Mouse (Mus musculus): Measurements from ENCODE around the gene Pla2g4e.

DNA sequence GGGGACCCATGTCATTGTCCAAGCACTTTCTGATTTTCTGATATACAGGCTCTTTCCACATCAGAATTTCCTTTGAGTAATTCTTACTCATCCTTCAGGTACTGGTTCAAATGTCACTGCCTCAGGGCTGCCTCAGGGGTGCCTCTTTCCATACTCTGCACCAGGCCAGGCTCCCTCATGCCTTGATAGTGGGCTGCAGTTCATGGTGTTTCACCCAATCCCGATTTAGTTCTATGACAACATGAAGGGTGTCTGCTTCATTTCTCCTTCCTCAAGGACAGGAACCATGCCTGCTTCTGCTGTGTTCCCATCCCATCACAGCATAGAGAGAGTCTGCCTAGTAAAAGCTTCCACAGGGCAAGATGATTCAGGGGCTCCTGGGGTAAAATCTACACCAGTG, 118.2 kb downstream of the Pla2g4e start:
- no peak for TF ChIP-seq CHD2 (IDR thresholded peaks at IDR 0.05; ENCODE audit: low read depth, low read length)
- no peak for TF ChIP-seq HCFC1 (IDR thresholded peaks at IDR 0.05; ENCODE audit: borderline replicate concordance, insufficient read depth, low read length)
